Mouse (Mus musculus) MEL-GATA-1-ER (cell line): ENCODE measurements around the gene Tmtc1.

ENCODE experiments used
- DNase-seq: peaks from one replicate; pipeline ENCODE4 v3.0.0-alpha.2; 2012; ENCODE audit warnings: low read depth; ENCODE audit errors: extremely low read depth

Tmtc1 gene

GRCm38 (mm10) chr6:148421577-148421976 is 22.6 kb downstream of the Tmtc1 start:
- DNase-seq, result no peak

DNA sequence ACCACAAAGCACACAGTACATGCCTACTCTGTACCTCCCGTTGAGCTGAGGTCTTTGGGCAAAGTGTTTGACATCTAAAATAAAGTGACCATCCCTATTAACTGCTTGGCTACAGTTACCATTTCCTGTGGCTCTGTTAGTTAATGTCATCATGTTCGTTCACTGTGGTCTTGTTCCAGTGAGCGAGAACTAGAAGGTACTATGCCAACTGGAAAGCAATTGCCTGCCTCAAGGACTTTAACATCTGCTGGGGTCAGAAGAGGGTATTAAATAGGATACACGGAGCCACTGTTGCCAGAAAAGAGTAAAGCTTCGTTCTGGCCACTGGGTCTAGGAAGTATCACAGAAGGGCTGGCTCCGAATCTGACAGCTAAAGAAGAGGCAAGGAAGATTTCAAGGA is 23.8 kb downstream of the Tmtc1 start:
- no peak for DNase-seq

GRCm38 (mm10) chr6:148416597-148416996 is 27.6 kb downstream of the Tmtc1 start:
- no peak for DNase-seq

- DNase-seq, result no peak
Observed at GRCm38 (mm10) chr6:148413638-148414037, 30.6 kb downstream of the Tmtc1 start.

DNA sequence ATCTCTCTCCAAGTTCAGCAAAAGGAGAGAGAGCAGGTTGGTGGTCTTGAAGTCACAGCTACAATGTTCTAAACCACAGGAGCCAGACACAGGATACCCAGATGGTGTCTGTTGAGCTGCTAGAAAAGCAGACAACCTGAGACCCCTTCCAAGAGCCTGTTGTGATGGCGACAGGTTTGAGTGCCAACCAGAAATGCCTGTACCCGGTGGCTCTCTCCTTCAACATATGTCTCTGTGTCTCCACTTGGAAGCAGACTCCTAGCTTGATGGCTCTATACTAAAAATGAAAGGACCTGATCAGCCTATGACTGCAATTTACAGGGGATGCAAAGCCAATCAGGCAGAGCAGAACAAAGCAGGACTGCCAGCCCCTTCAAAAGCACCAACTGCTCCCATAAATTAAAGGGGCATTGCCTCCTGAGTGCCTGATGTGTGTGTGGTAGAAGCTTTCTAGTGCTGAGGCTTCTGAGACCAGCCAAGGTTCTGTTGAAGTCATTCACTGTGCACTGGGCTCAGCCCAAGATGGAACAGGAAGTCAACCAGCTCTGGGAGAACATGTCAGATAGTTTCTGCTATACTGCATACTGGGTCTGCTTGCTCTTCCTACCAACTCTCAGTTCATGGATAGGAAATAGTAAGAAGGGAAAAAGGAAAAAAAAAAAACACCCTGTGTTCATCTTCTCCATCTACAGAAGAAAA is 37.2 kb downstream of the Tmtc1 start:
- no peak for DNase-seq

DNA sequence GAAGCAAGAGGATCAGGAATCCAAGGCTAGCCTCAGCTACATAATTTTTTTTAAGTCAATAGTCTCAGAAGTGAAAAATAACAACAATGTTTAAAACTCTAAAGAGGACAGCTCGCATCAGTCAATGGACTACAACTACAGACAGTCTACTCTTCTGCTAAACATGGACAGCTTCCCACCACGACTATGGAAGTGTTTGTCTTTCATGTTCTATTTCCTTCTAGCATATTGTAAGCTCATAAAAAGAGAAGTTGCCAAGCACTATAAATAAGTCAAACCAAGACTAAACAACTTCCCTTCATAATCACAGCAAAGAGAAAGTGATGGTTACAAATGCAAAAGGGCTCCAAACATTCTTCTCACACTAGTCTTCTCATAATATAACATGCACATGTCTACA is 38.6 kb downstream of the Tmtc1 start:
- no peak for DNase-seq

DNA sequence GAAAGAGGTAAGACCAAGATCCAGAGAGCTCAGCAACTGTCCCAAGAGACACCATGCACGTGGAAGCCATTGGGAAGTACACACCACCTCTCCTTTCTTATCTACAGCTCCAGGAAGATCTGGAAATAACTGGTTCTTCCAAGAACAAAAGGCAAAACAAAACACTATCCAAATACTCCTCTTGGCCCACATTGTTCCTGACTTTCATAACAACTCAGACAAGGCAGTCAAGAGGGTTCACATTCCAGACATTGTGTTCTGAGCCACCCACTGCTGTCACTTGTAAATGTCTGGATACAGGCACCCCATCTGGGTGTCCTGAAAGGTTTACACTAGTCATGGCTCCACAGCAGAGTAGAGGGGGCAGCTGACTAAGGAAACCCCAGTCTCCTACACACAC is 39.7 kb downstream of the Tmtc1 start:
- DNase-seq, result no peak

- no peak for DNase-seq
Observed at GRCm38 (mm10) chr6:148403761-148404160, 40.4 kb downstream of the Tmtc1 start.

- no peak for DNase-seq
Observed at GRCm38 (mm10) chr6:148401031-148401430, 43.2 kb downstream of the Tmtc1 start.

DNA sequence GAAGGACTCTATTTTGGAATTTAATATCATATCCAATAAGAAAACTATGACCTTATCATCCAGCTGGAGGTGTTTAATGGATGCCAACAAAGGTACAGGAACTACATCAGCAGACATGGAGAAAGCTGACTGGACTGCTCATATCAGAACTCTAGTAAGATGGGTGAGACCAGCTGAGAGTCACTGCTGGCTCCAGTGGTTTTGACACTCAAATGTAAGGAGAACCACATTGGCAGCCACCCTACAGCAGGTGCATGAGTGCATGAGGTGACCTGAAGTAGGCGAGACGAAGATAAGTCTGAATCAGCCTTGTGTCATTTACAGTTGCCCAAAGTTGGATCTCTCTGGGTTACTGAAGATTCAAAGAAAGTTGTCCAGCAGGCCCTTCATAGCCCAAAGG is 44.6 kb downstream of the Tmtc1 start:
- no peak for DNase-seq

GRCm38 (mm10) chr6:148398888-148399287 is 45.3 kb downstream of the Tmtc1 start:
- no peak for DNase-seq

GRCm38 (mm10) chr6:148397270-148397669 is 46.9 kb downstream of the Tmtc1 start:
- no peak for DNase-seq

DNA sequence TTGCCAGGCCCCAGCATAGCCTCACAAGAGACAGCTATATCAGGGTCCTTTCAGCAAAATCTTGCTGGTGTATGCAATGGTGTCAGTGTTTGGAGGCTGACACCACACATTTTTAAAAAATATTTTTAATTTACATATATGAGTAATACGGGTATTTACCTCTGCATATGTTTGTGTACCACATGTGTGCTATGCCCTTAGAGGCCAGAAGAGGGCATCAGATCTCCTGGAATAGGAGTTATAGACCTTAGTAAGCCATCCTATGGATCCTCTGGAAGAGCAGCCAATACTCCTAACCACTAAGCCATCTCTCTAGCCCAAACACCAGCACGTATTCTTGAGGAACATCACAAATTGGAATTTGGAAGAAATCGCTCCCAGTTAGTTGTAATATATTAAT is 48.9 kb downstream of the Tmtc1 start:
- no peak for DNase-seq

DNA sequence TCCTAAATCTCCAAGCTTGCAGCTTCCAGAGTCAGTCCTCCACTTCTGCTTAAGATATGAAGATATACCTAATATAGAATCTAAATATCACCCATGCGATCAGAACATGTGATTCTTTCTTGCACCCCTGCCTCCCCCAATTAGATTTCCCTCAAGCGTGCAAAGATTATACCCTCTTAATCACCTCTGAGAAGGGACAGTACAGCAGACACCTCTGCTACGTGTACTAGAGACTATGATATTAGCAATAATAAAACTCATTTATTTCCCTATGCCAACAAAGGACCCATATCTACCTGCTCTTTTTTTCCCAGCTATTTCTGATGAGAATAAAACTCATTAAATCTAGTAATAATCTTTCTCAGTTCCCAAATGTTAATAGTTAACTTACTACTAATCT is 49.9 kb downstream of the Tmtc1 start:
- DNase-seq, result no peak

DNA sequence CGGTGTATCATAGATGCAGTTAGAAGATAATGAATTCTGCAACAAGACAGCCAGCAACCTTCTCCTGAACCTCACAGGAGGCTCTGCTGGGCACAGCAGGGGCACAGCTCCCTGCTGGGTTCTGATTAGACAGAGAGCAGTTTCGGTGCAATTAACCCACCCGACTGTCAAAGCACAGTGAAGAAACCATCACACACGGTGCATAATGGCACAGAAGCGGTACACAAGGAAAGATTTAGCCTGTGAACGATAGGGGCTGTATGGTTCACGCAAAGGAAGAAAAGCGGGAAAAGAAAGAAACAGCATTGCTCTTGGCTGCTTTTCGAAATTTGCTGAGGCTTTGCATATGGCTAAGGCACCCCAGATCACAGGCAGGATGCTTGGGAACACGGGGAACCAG is 52.0 kb downstream of the Tmtc1 start:
- no peak for DNase-seq

GRCm38 (mm10) chr6:148391286-148391685 is 52.9 kb downstream of the Tmtc1 start:
- DNase-seq, result no peak

GRCm38 (mm10) chr6:148390630-148391276 is 53.4 kb downstream of the Tmtc1 start:
- no peak for DNase-seq

DNA sequence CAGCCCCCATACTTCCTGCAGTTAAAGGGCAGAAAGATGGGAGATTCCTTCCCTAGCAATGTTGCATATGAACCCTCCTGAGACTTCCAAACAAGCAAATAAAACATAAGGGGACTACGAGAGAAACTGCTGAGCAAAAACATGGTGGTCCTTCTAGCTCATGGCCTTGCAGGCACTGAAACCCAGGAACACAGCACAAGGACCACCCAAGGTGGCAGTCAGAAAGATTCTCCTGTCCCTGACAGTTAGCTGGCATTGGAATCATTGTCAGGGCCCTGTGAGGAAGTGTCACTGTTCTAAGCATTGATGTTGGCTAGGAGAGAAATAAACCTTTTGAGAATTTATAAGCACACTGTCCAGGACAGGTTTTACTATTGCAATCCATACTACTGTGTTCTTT is 56.2 kb downstream of the Tmtc1 start:
- no peak for DNase-seq

DNA sequence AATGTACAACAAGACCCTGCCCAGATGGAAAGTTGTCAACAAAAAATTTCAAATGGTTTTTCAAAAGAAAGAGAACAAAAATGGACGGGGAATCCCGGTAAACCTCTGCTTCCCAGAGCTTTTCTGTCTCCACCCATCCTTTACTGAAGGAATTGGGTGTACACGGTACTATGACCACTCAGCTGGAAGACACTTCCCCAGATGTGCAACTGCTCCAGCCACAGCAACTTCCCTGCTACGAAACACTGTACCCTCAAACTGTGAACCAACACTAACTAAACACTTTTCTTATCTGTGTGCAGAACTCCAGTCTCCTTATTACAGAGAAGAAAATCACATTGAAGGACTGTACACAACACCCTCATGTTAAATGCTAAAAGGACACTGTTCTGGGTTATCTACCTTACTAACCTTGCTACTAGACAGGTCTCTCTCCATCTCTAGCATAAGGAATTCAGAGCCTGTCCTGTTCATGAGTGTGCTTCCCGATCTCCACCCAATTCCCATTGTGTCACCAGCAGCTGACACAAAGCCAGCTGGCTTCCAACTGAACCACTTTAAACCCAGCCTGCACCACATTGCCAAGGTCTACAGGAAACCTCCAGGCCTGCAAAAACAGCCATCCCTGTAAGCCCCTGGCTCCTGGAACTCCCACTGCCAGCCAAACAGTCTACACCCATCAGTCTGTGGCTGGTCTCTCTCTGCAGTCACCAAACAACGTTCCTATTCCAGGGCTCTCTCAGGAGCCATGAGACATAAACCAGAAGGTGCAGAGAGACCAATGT is 59.9 kb downstream of the Tmtc1 start:
- DNase-seq, result no peak

GRCm38 (mm10) chr6:148381163-148381782 is 62.9 kb downstream of the Tmtc1 start:
- no peak for DNase-seq

DNA sequence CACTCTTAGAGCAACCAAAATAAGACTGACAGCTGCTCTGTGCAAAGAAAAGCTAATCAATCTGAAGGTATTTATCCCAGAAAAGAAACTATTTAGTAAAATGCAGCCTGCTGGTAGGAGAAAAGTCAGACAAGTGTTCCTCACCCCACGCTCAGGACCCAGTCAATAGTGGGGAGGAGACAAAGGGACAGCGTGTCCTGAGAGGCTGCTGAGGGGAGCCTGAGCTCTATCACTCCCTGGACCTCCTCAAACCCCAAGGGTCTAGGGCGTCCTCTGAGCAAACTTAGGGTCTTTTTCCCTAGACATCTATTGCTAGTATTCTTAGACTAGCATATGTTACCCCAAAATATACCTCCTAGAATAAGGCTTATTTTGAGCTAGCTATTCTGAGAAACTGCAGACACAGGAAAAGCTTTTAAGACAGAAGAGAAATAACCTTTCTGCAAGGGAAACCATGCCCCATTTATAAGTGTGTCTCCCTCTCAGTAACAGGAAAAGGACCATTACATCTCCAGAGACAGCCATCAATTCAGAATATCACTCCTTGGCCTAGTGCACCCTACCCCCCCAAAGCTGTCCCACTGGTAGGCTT is 68.5 kb downstream of the Tmtc1 start:
- DNase-seq, result no peak

- DNase-seq, result no peak
Observed at GRCm38 (mm10) chr6:148375015-148375414, 69.2 kb downstream of the Tmtc1 start.
